Mouse (Mus musculus) naive thymus-derived CD4-positive, alpha-beta T cell, adult 2 months (primary cell): ENCODE results near the gene Grk6.

Source experiments
- DNase-seq: peaks from one replicate; pipeline ENCODE4 v3.0.0-alpha.2; 2011; ENCODE audit warnings: low read depth

Gene Grk6

DNA sequence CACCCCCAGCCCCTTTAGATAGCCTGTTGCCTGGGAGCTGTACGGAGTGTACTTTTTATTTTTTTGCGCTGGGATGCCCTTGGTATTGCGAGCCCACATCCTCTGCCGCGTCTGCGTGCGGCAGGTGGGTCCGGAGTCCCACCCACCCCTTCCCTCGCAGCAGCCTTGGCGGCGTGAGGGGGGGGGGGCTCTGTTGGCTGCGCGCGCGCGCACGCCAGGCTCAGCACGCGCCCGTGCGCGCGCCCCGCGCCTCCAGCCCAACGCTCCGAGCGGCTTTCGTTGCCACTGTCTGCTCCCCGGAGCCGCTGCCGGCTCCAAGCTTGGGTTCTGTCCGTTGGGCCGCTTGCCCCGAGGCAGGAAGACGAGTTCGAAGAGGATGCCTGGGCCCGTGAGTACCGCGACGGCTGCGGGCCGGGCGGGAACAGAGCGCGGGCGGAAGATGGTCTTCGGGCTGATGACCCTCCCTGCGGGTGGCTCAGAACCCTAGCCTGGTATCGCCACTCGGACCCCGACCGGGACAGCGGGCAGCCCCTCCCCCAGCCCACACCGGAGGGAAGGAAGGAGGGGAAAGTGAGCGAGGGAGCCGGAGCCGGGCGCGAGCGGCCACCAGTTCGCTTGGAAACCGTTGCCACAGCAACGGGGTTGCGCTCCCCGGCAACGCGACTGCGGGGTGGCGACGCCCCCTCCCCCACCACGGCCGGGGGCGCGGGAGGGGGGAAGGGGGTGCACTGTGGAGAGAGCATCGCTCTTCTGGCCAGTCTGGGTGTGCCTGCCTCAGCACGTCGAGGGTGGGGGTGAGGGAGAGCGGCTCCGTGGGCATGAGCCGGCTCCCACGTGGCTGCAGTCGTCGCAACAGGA is 19.4 kb downstream of the Grk6 start, which contains the start of gene Prr7:
Prr7 (plus strand) TSS at position 241 of the 858 bp plus-strand sequence.
- DNase-seq: peak; percentile 87

DNA sequence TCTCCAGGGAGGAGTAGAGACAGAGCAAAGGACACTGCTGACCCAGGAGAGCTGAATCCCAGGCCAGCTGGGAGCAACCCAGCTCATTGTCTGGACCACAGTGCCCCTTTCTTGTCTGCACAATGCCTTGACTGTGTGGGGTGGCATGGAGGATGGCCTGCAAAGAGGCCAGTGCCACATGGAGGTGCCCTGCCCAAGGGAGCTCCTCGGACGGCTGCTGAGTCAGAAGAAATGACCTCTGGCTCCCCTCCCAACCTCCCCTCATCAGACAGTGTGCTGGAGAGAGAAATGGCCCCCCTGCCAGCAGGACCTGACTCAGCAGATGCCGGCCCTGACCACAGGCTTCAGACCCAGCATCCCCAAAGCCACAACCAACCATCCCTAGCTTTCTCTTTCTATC is 20.3 kb downstream of the Grk6 start:
- no peak for DNase-seq

DNA sequence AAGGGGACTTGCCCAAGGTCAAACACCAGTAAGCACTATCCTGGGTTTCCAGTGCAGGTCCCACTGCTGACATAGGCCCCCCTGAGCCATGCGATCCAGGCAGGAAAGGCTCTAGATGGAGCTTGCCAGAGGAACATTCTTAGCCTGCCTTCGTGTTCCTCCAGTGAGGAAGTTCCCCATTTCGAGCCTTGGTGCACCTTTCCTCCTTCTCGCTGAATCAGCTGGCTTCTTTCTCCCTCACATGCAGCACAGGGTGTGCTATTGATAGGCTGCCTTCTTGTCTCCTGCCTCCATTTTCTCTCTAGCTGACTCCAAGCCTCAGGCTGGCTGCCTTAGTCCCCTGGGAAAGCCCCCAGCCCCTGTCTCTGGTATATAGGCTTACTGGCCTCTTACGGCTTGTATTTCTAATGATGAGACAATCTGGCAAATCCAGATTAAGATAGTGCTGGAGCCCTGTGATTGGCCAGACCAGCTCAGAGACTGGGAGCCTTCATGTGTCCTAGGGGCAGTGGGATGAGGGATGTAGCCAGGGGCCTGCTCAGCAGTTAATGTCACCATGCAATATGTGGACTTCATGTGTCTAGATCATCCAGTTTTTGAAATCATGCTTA is 21.1 kb downstream of the Grk6 start:
- DNase-seq: no peak

DNA sequence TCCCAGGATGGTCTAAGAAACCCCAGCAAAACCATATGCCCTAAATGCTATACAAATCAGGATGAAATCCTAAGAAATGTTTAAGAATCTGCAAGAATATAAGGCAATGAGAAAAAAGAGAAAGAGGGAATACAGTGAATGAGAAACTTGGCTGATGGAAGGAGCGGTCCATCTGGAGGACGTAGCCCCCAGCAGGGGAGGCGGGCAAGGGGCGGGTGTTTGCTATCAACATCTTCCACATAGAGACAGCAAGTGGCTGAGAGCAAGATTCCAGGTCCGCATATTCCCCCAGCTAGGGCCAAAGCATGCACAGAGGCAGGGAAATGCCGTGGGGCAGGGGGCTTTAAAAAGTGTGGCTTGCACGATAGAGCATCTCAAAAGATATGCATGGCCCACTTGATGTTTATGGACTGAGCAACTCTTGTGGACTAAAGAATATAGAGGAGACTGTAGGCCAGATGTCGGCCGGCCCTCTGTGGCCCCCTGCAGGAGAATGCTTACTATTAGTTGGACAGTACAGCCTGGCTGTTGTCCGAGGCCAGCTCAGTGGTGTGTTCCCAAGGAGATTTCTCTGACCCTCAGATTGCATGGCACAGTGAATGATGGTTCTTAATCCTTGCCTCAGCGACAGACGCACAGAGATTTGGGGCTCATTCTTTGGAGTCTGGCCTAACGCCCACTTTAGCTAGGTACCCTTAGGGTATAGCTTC is 24.1 kb downstream of the Grk6 start:
- no peak for DNase-seq

DNA sequence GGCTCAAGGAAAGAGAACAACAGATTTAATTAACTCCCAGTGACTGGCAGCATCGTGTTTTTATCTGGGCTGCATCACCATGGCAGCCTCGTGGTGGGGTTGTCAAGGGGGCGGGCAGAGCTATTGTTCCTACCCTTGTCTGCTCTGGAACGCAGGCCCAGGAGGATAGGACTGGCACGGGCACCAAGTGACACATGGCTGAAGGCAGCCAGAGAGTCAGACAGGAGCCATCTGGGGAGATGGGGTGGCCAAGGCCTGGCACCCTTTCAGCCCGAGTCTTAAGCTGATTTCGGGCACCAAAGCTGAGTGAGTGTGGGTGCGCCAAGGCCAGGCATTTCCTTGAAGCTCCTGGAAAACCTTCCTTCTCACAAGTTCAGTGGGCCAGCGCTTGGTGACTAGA is 25.5 kb downstream of the Grk6 start:
- no peak for DNase-seq

DNA sequence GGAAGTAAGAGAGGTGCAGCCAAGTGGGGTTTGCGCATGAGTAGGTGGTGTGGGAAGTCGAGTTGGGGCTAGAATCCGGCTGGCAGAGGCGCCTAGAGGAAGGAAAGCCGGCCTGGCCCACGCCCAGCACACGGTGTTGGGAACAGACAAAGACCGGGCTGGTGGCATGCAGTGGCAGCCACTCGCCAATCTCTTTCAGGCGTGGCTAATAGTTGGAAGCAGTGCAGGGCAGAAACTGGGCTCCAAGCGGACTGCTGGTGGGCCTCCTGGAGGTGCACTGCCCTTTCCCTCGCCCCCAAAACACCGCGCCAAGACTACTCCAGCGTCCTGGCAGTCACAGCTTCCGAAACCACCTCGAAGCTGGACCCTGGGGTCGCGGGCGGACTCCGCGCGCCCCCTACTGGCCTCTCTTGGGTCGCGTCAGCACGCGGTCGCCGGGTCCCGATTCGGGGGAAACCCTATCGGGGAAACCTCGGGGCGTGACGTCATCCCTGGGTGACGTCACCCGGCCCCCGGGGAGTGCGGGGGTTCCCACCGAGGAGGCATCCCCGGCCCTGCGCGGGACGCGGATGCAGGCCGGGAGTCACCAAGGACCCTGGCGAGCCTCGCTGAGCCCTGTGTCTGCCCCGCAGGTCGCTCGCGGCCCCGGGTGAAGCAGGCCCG is 26.4 kb downstream of the Grk6 start:
- DNase-seq: peak; percentile 95

DNA sequence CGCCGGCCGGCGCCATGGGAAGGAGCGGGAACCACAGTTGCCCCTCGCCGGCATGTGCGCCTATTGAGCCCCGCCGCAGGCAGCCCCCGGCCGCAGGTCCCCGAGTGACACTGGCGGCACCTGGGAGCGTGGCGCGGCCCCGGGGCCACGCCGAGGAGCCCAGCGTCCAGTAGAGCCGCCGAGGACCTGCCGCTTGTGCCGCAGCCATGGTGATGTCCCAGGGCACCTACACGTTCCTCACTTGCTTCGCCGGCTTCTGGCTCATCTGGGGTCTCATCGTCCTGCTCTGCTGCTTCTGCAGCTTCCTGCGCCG is 26.9 kb downstream of the Grk6 start:
- DNase-seq: no peak

DNA sequence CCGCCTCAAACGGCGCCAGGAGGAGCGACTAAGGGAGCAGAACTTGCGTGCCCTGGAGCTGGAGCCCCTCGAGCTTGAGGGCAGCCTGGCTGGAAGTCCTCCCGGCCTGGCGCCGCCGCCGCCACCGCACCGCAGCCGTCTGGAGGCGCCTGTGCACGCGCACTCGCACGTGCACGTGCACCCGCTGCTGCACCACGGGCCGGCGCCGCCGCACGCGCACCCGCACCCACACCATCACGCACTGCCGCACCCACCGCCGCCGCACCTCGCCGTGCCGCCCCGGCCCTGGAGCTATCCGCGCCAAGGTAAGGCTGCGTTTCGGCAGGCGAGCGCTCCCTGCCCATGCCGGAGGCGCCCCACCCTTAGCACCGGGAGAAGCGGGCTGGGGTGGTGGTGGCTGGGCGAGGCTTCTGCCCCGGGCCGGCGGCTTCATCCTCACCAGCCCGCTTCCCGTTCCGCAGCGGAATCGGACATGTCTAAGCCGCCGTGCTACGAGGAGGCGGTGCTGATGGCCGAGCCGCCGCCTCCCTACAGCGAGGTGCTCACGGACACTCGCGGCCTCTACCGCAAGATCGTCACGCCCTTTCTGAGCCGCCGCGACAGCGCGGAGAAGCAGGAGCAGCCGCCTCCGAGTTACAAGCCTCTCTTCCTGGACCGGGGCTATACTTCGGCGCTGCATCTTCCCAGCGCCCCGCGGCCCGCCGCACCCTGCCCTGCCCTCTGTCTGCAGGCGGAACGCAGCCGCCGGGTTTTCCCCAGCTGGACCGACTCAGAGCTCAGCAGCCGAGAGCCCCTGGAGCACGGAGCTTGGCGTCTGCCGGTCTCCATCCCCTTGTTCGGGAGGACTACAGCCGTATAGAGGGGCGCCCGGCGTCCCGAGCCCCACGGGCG is 27.5 kb downstream of the Grk6 start:
- DNase-seq: peak; percentile 73

DNA sequence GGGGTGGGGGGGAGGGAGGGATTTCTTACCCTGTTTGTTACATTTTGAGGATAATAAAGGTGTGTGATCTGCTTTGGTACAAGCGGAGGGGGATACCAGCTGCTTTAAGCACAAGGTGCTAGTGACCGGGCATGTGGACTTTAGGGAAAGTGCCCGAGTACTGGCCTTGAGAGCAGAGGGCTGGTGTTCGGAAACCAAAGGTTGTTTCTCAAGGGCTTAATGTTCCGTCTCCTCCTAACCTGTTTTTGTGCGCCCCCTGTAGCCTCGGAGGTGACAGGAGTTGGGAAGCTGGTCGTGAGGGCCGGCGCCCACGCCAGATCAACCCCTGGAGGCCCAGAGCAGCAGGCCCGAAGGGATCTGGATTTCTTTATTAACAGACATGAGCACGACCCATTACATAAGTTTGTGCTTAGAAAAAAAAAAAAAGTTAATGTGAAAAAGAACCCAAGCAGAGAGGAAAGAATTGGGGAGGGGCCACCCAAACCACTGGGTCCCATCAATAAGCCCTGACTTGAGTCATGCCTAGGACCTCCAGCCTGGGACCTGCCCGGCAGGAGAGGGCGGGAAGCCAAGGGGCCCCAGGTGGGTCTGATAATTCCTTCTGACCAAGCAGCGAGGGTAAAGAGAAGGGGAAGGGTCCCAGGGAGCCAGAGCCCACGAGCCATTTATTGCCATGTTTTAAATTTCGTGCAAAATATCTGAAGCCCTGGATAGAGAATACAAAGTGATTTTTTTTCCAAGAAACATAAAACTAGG is 28.4 kb downstream of the Grk6 start:
- DNase-seq: peak; percentile 63

DNA sequence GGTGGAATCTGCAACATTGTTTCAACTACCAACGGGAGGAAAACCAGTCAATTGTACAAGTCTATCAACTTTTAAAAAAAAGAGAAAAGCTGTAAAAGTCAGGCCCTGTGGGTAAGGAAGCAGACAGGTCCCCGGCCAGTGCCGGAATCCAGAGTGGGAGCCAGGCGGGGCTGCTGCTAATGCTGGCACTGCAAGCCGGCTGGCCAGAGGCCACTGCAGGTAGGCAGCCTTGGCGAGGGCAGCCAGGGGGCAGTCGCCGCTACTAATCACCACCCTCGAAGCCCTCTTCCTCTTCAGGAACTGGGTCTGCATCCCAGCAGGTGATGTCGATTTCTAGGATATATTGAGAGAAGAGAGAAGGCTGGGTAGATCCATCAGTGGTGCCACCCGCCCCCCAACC is 29.1 kb downstream of the Grk6 start:
- no peak for DNase-seq

DNA sequence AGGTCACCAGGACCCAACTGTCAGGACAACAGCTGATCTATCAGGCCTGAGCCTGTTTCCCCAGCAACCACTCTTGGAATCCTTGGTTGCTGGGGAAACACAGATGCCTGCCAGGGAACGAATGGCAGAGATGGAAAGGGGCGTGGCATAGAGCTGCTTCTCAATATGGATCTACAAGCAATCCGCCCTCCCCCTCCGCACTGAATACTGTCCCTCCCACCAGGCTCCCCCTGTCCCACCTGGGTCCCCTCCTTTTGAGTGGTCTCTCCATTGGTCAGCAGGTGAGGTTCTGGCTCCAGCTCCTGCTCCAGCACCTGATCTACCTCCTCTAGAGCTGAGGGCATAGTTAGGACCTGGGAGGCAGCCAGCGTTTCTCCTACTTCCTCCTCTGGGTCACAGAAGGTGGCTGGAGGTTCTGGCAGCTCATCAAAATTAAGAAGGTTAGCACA is 29.8 kb downstream of the Grk6 start:
- peak; percentile 33 for DNase-seq

DNA sequence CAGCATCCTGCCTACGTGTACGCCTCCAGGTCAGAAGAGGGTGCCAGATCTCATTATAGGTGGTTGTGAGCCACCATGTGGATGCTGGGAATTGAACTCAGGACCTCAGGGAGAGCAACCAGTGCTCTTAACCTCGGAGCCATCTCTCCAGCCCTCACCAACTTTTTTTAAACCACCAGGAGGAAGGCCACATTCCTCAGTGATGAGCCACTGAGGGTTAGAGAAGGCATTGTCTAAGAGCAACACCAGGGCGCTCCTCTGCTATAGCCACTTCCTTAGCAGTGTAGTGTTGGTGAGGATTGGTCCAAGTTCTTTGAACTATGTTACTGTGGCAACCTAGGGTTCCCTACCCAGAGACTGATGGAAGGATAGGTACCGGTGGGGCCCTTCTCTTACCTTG is 30.9 kb downstream of the Grk6 start:
- DNase-seq: peak; percentile 12

DNA sequence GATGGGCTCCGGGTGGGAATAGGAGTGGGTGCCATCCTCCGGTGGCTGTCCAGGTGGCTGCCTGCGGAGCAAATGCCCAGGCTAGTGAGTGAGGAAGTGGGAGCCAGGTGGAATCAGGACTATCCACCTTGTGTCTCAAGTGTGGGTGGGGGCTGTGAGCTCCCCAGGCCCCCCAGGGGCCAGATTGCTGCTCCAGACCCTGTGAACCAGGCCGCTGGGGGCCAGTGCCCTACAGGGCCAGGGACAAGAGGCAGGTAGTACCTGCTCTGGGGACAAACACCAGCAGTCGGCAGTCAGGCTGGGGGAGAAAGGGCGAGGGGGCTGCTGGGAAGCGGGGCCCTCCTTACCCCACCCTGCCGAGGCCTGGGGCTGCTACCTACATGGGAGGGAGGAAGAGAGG is 31.4 kb downstream of the Grk6 start:
- peak; percentile 16 for DNase-seq

DNA sequence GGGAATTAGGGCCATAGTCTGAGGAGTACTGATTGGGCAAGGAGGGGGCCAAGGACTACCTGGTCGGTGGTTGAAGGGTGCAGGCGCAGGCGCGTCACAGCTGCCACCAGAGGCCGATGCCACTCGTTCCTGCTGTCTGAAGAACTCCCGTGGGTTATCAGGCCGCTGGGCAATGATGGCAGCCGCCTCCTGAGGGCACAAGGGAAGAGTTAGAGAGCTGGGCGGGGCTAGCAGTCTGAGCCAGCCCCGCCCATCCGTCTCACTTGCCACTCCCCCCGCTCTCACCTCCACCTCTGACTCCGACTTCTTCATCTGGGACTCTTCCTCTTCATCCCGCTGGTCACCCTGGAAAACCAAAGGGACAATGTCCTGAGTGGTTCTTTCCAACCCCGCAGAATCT is 32.6 kb downstream of the Grk6 start:
- no peak for DNase-seq

DNA sequence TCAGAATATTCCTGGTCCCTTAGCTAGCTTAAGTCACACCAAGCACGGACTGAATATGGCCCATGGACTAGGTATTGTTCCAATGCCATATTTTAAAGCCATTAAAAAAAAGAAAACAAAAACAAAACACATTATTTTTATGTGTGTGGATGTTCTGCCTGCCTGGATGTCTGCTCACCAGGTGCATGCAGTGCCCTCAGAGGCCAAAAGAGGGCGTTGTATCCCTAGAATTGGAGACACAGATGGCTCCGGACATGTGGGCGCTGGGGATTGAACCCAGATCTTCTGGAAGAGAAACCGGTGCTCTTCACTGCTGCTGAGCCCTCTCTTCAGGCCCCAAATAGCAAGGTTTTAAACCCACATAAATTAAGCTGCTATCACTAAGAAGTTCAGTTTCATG is 33.2 kb downstream of the Grk6 start:
- DNase-seq: peak; percentile 46

DNA sequence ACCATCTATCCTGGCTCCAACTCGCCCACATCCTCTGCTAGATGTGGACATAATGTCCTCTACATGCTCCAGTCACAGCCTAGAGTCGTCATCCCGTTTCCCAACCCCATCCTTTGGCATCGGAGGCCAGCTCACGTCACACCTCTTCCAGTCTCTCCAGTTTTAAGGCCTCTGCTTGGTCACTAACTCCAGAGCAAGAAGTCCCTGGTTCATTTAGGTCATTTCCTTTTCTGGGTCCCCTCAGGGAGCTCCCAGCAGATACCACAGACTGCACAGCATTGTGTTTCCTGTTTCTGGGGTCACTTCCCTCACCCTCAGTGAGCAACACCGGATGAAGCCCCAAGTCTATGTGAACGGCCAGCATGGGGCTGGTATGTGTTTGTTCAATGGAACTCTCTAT is 34.1 kb downstream of the Grk6 start:
- no peak for DNase-seq

DNA sequence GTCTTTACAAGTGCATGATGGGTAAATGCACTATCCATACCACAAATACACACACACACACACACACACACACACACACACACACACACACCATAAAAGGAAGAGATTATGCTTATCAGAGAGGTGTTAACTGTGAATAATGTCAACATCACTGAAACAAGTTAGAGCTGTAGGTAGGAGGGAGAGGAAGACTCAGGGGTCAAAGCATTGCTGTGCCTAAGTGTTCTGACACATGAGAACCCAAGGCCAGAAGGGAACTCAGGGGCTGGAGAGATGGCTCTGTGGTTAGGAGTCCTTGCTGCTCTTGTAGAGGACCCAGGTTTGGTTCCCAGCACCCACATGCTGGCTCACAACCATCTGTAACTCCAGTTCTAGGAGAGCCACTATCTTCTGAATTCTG is 35.1 kb downstream of the Grk6 start:
- DNase-seq: no peak

DNA sequence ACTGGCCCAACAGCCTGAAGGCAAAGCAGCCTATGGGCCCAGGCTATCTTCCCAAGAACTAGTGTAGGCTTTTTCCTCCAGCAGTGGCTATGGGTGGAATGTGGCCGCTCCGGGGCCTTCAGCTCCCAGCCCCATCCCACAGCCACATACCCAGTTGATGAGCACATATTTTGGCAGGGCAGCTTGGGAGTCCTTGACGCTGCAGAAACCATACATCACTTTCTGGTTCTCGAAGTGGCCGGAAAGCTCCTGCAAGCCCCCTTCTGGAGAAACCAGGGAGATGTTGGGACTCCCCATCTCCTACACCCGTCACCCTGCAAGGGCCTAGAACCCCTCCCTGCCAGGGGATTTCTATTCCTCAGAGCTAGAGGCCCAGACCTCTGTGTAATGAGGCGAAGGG is 37.7 kb downstream of the Grk6 start:
- no peak for DNase-seq

DNA sequence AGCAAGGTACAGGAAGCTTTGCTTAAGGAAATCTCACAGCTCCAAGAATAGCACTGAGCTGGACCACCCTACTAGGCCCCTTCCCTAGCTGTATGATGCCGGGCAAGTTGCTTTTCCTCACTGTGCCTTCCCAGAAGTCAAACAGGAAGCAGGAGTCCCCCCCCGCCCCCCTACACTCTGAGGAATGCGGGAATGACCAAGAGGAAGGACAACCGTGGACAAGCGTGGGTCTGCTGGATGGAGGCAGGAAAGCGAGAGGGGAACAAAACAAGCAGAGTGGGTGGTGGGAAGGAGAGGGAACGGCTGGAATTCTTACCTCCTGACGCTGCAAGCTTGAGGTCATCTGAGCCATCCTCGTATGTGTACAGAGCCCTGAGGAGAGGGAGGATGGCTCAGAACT is 38.2 kb downstream of the Grk6 start:
- no peak for DNase-seq

DNA sequence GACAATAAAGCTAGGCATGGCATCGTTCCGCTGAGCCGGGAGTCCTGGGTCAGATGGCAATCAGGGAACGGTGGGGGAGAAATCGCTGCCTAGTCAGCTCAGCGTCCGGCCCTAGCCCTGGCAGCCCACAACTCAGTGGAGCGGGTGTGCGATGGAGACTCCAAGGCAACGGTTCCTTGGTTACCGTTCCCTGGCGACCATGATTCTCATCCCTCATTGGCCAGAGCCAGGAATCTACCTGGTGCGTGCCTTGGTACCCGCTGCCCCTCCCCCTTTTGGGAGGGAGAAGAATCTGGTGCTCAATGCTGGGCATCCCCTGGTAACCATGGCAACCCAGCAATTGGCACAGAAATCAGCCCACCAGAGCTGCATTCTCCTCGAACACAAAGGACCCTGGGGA is 38.7 kb downstream of the Grk6 start:
- DNase-seq: no peak
